Mouse (Mus musculus) forebrain, postnatal 0 days (tissue): ENCODE measurements around the gene Smchd1. TPM values are rescaled to one million over a fixed set of nuclear protein-coding genes. Genes with fewer than 3 reads are reported as not detected.
"Not testable (repeated sequence)": the region's sequence is repeated elsewhere in the genome, so short reads cannot be mapped to it uniquely, and the experiment has no call there.

Experiments used
- ATAC-seq: fragments of 200-750 bp; cut with Nextera tagmentation; 2 replicates; pipeline ENCODE4 v1.8.0; 2017; ENCODE audit warnings: mild to moderate bottlenecking, moderate library complexity
- DNase-seq: peaks from one replicate; pipeline ENCODE4 v3.0.0-alpha.2; 2015
- H3K27ac ChIP-seq: fragments of 300-500 bp; sonication (generic); 2 replicates; pipeline ENCODE4 v1.5.1; 2014; ENCODE audit warnings: low read depth, mild to moderate bottlenecking, antibody characterized with exemption, low read length, moderate library complexity, mixed read lengths
- H3K27me3 ChIP-seq: fragments of 300-500 bp; sonication (generic); 2 replicates; pipeline ENCODE4 v1.6.1; 2014; ENCODE audit warnings: mild to moderate bottlenecking, low read length, mixed read lengths; ENCODE audit not compliant: insufficient read depth
- H3K36me3 ChIP-seq: fragments of 300-500 bp; sonication (generic); 2 replicates; pipeline ENCODE4 v1.6.1; 2014; ENCODE audit warnings: mild to moderate bottlenecking, moderate library complexity; ENCODE audit not compliant: insufficient read depth
- H3K4me1 ChIP-seq: fragments of 300-500 bp; sonication (generic); 2 replicates; pipeline ENCODE4 v1.6.1; 2014; ENCODE audit warnings: antibody characterized with exemption; ENCODE audit not compliant: insufficient read depth
- H3K4me2 ChIP-seq: fragments of 300-500 bp; sonication (generic); 2 replicates; pipeline ENCODE4 v1.6.1; 2014; ENCODE audit warnings: low read depth, mild to moderate bottlenecking, moderate library complexity
- H3K4me3 ChIP-seq: fragments of 300-500 bp; sonication (generic); 2 replicates; pipeline ENCODE4 v1.5.1; 2014; ENCODE audit warnings: low read depth, low read length, mixed read lengths
- H3K9ac ChIP-seq: fragments of 300-500 bp; sonication (generic); 2 replicates; pipeline ENCODE4 v1.6.1; 2014; ENCODE audit warnings: mild to moderate bottlenecking
- H3K9me3 ChIP-seq: fragments of 300-500 bp; sonication (generic); 2 replicates; pipeline ENCODE4 v1.6.1; 2016; ENCODE audit warnings: low read length
- CTCF ChIP-seq: sonication (generic); IDR thresholded peaks from 2 replicates; pipeline ENCODE4 v1.5.1; 2016; ENCODE audit warnings: antibody characterized with exemption, control low read depth, low read depth
- WGBS: fragments of 180-500 bp; shearing (Covaris S2); extraction: QIAGEN DNeasy Blood & Tissue Kit; methylation state at CpG from one replicate; pipeline ENCODE4 v1.1.7; 2014; 5-methylcytosine and 5-hydroxymethylcytosine counted together
- polyA plus RNA-seq: library from polyadenylated mRNA; unstranded; fragments of >200 nt; fragmentation: Nextera tagmentation; extraction: Ambion mirVana; gene quantifications from 2 replicates; pipeline ENCODE4 v1.2.1, GENCODE M21; 2015
- total RNA-seq: library from RNA; depleted of rRNA; stranded (reverse); fragments of >200 nt; gene quantifications from 2 replicates; pipeline ENCODE4 v1.2.3, GENCODE M21; 2014

The Smchd1 gene
- total and polyA plus RNA-seq, 2 experiments from 2014 or later, result 35.4 to 58.7 TPM

- no peak for ATAC-seq
- Histone ChIP-seq H3K4me1 (no peaks in the 10 kb centered on the region), H3K9me3 (no peaks in the 10 kb centered on the region), H3K36me3 (peaks cover 9% of the 10 kb centered on the region), H3K9ac (no peak overlapping the region), H3K4me2 (no peak overlapping the region), H3K27ac (no peak overlapping the region), H3K27me3 (no peaks in the 10 kb centered on the region), H3K4me3 (no peak overlapping the region)
- 97% methylated on average over 6 of the region's 6 CpGs for WGBS
- no peak for DNase-seq
- TF ChIP-seq CTCF, result no peak
Measured at GRCm38 (mm10) chr17:71445191-71445590, 30.0 kb downstream of the Smchd1 start.

GRCm38 (mm10) chr17:71444718-71445117, 30.4 kb downstream of the Smchd1 start:
- H3K27me3 ChIP-seq, result no peaks in the 10 kb centered on the region
- H3K4me2 ChIP-seq, result no peak overlapping the region
- no peak overlapping the region for H3K27ac ChIP-seq
- H3K4me1 ChIP-seq, result no peaks in the 10 kb centered on the region
- no peak overlapping the region for H3K9ac ChIP-seq
- peaks cover 9% of the 10 kb centered on the region for H3K36me3 ChIP-seq
- no peak for TF ChIP-seq CTCF
- no peak overlapping the region for H3K4me3 ChIP-seq
- DNase-seq, result no peak
- no peak for ATAC-seq
- WGBS, result 93% methylated on average over 2 of the region's 2 CpGs
- no peaks in the 10 kb centered on the region for H3K9me3 ChIP-seq

- Histone ChIP-seq H3K9ac (no peak overlapping the region), H3K9me3 (no peaks in the 10 kb centered on the region), H3K4me3 (no peak overlapping the region), H3K36me3 (peaks cover 9% of the 10 kb centered on the region), H3K27me3 (no peaks in the 10 kb centered on the region), H3K4me1 (no peaks in the 10 kb centered on the region), H3K27ac (no peak overlapping the region), H3K4me2 (no peak overlapping the region)
- no peak for TF ChIP-seq CTCF
- WGBS, result 91% methylated on average over 3 of the region's 3 CpGs
- no peak for DNase-seq
- no peak for ATAC-seq
Measured at GRCm38 (mm10) chr17:71444126-71444525, 31.0 kb downstream of the Smchd1 start.

GRCm38 (mm10) chr17:71443273-71443672, 31.9 kb downstream of the Smchd1 start:
- no peak overlapping the region for H3K4me2 ChIP-seq
- no peak for ATAC-seq
- no peak for DNase-seq
- H3K9me3 ChIP-seq, result no peaks in the 10 kb centered on the region
- H3K4me3 ChIP-seq, result no peak overlapping the region
- H3K27me3 ChIP-seq, result no peaks in the 10 kb centered on the region
- H3K9ac ChIP-seq, result no peak overlapping the region
- WGBS, result 91% methylated on average over 6 of the region's 6 CpGs
- no peak overlapping the region for H3K27ac ChIP-seq
- H3K36me3 ChIP-seq, result peaks cover 9% of the 10 kb centered on the region
- H3K4me1 ChIP-seq, result no peaks in the 10 kb centered on the region
- no peak for TF ChIP-seq CTCF

GRCm38 (mm10) chr17:71422502-71422901, 52.6 kb downstream of the Smchd1 start:
- H3K36me3 ChIP-seq, result peaks cover 42% of the 10 kb centered on the region
- H3K9me3 ChIP-seq, H3K9ac ChIP-seq, H3K4me2 ChIP-seq, H3K27me3 ChIP-seq, ATAC-seq, H3K4me1 ChIP-seq, H3K27ac ChIP-seq, H3K4me3 ChIP-seq, DNase-seq: not testable (repeated sequence)
- WGBS, result 99% methylated on average over 2 of the region's 2 CpGs

- H3K9ac ChIP-seq, DNase-seq, H3K4me3 ChIP-seq, ATAC-seq, H3K9me3 ChIP-seq, H3K4me1 ChIP-seq, H3K27me3 ChIP-seq, H3K4me2 ChIP-seq, H3K27ac ChIP-seq: not testable (repeated sequence)
- H3K36me3 ChIP-seq, result peaks cover 34% of the 10 kb centered on the region
- 86% methylated on average over 5 of the region's 5 CpGs for WGBS
Measured at GRCm38 (mm10) chr17:71419448-71419847, 55.7 kb downstream of the Smchd1 start.

GRCm38 (mm10) chr17:71417008-71417407, 58.1 kb downstream of the Smchd1 start:
- no peak overlapping the region for H3K9ac ChIP-seq
- H3K36me3 ChIP-seq, result peaks cover 16% of the 10 kb centered on the region
- 91% methylated on average over 1 of the region's 1 CpGs for WGBS
- ATAC-seq, result no peak
- no peak overlapping the region for H3K4me2 ChIP-seq
- no peaks in the 10 kb centered on the region for H3K4me1 ChIP-seq
- TF ChIP-seq CTCF, result no peak
- no peak overlapping the region for H3K27ac ChIP-seq
- DNase-seq, result no peak
- peaks cover 4% of the 10 kb centered on the region; the same call in 1 of the 2 replicates for H3K9me3 ChIP-seq
- H3K27me3 ChIP-seq, result no peaks in the 10 kb centered on the region
- H3K4me3 ChIP-seq, result no peak overlapping the region

- DNase-seq (no peak), ATAC-seq (no peak)
- Histone ChIP-seq H3K9me3 (no peaks in the 10 kb centered on the region), H3K9ac (no peak overlapping the region), H3K27ac (no peak overlapping the region), H3K36me3 (peaks cover 16% of the 10 kb centered on the region; the same call in 1 of the 2 replicates), H3K4me2 (no peak overlapping the region), H3K4me1 (no peaks in the 10 kb centered on the region), H3K4me3 (no peak overlapping the region), H3K27me3 (no peaks in the 10 kb centered on the region)
- WGBS, result 90% methylated on average over 3 of the region's 3 CpGs
- no peak for TF ChIP-seq CTCF
Measured at GRCm38 (mm10) chr17:71387401-71387800, 87.7 kb downstream of the Smchd1 start.
